Mouse (Mus musculus): ENCODE results near the gene Mill1. TPM values are rescaled to one million over a fixed set of nuclear protein-coding genes. Genes with fewer than 3 reads are reported as not detected.
"Not testable (repeated sequence)": the region's sequence is repeated elsewhere in the genome, so short reads cannot be mapped to it uniquely, and the experiment has no call there.

Mill1 gene
- not detected in 2 replicates for polyA plus RNA-seq (2016; fragmentation: Nextera tagmentation; extraction: Ambion mirVana)

DNA sequence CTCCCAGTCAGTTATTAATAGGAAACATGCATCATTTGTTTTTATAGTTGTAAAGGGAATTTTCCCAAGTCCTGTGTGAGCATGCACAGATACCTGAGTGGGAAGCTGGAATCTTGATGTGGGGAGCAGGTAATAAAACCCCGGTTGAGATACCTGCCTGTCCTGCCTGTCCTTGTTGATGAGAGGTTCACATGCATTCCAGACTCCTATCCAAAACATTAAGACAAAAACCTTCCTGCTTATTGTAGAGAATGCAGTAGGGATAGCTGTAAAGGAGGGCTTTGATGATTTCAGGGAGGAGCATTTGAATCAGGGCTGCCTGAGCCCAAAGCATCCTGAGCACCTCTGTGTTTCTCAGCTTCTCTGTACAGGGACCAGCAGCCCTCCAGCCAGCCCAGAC, at the start of gene Mill1:
Gene Mill1 (plus strand): TSS at position 301 of the 400 bp plus-strand sequence.
- Histone ChIP-seq H3K9ac (replicated peaks) (no peak within 1 kb of the TSS), H3K4me1 (no peaks in the 10 kb centered on the region)
- no peak for ATAC-seq (ENCODE audit: low FRiP score, low read depth)

DNA sequence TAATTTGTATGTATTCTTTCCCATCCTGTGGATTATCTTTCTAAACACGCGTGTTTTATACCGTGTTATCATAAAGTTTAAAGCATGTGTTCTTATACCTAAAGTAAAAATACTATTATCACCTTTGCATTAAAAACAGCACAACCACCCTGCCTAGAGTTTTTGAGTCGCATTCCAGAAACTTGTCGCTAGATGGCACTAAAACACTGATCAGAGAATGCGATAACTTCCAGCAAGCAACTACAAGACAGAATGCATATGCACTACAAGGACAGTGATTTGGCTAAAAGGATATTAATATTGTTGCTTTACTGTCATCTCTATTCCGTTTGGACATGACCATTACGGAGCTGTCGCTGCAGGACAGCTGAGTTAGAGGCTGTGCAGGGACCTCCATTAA, 34.2 kb upstream of the Mill1 start:
- H3K36me3 ChIP-seq, result no peaks in the 10 kb centered on the region
- no peaks in the 10 kb centered on the region for H3K27me3 ChIP-seq
- WGBS, result 10% methylated on average over 9 of the region's 9 CpGs
- H3K27ac ChIP-seq (replicated peaks), result no peak overlapping the region
- 0 out of 2 replicates have a peak, but pooled peaks cover 8% of the 10 kb centered on the region for H3K9me3 ChIP-seq
- H3K4me3 ChIP-seq, result no peak overlapping the region
- no peak overlapping the region for H3K4me2 ChIP-seq (replicated peaks)
- H3K4me1 ChIP-seq, result no peaks in the 10 kb centered on the region
- H3K9ac ChIP-seq (replicated peaks), result no peak overlapping the region
- ATAC-seq (ENCODE audit: low FRiP score, low read depth), result no peak

More for the DNA sequence above, at the start of gene Mill1:
- no peak within 1 kb of the TSS for H3K4me2 ChIP-seq (replicated peaks)
- no peaks in the 10 kb centered on the region for H3K27me3 ChIP-seq
- no peak within 1 kb of the TSS for H3K27ac ChIP-seq (replicated peaks)
- no peaks in the 10 kb centered on the region for H3K36me3 ChIP-seq
- no peak within 1 kb of the TSS for H3K4me3 ChIP-seq
- no peaks in the 10 kb centered on the region; the same call in 1 of the 2 replicates for H3K9me3 ChIP-seq
- 50% methylated on average over 1 of the region's 1 CpGs for WGBS

DNA sequence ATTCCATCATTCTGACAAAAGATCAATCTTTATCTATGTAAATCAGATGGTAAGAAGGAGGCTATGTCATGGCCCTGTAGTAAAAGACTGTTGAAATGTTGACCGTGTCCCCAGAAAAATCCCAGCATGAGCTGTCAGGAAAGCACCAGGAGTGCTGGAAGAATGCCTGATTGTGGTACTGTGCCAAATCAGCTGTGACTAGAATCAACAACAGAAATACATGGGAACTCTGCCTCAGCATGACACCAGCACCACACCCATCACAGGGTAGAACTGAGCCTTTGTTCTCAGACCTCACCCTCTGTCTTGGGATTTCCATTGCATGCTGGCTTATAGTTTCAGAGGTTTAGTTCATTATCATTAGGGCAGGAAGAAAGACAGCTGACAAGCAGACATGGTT, 30.4 kb upstream of the Mill1 start:
- H3K4me1 ChIP-seq, result no peaks in the 10 kb centered on the region
- no peak overlapping the region for H3K9ac ChIP-seq (replicated peaks)
- ATAC-seq (ENCODE audit: low FRiP score, low read depth), result no peak
- H3K9me3 ChIP-seq, result peaks cover 14% of the 10 kb centered on the region
- 54% methylated on average over 1 of the region's 1 CpGs for WGBS
- H3K27ac ChIP-seq (replicated peaks), result no peak overlapping the region
- no peak overlapping the region for H3K4me3 ChIP-seq
- no peaks in the 10 kb centered on the region for H3K27me3 ChIP-seq
- H3K4me2 ChIP-seq (replicated peaks), result no peak overlapping the region
- H3K36me3 ChIP-seq, result no peaks in the 10 kb centered on the region

DNA sequence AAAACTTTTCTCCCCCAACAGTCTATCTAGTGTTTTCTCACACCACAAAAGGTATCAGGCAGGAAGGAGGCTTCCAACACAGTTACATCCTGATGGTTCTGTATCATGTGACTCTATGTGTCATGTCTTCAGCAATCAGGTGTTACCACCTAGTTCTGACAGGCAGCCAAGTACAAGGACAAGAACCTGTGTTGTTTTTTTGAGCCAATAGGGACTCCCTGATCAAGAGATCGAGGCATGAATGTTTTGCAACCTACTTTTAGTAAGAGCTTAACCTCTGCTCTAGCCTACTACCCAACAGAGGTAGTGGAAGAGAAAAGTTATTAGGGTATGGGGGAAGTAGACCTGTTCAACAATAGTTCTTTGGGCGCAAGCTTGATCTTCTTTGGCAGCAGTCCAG, 6.6 kb upstream of the Mill1 start:
- H3K36me3 ChIP-seq, result no peaks in the 10 kb centered on the region
- ATAC-seq (ENCODE audit: low FRiP score, low read depth), result no peak
- no peaks in the 10 kb centered on the region for H3K27me3 ChIP-seq
- H3K4me3 ChIP-seq, result no peak overlapping the region
- H3K4me1 ChIP-seq, result no peaks in the 10 kb centered on the region
- no peak overlapping the region for H3K4me2 ChIP-seq (replicated peaks)
- no peak overlapping the region for H3K27ac ChIP-seq (replicated peaks)
- WGBS, result 68% methylated on average over 2 of the region's 2 CpGs
- H3K9ac ChIP-seq (replicated peaks), result no peak overlapping the region
- H3K9me3 ChIP-seq, result no peaks in the 10 kb centered on the region

DNA sequence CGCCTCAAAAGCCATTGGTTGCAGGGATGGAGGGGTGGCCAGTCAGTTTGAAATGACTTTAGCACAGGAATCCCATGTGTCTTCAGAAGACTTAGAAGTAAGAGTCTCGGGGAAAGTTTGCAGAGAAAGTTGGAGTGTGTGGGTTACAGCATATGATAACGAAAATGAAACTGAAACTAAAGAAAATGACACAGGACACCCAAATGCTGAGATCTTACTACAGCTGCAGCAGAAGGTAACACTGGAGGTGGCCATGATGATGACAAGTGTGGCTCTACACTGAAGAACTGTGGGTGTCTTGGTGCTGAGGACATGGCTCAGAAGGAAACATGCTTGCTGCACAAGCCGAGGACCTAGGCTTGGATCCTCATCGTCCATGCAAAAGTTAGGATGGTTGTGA, 3.9 kb upstream of the Mill1 start:
- H3K9ac ChIP-seq (replicated peaks), result no peak overlapping the region
- 75% methylated on average over 5 of the region's 5 CpGs for WGBS
- H3K9me3 ChIP-seq, result no peaks in the 10 kb centered on the region

DNA sequence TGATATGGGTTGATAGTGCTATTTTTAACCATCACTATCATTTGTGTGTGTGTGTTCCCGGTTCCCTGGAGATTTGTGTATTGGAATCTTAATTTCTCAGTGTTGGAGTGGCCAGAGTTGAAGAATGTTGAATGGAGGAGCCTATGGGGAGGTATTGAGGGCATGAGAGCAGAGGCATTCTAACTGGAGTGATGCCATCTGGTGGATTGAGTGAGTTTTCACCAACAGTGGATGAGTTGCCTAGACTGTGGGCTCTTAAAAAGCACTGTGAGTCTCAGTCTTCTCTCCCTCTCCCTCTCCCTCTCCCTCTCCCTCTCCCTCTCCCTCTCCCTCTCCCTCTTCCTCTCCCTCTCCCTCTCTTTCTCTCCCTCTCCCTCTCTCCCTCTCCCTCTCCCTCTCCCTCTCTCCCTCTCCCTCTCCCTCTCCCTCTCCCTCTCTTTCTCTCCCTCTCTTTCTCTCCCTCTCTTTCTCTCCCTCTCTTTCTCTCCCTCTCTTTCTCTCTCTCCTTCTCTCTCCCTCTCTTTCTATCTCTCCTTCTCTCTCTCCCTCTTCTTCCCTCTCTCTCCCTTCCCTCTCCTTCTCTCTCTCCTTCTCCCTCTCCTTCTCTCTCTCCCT, 1.1 kb upstream of the Mill1 start:
- ATAC-seq (ENCODE audit: low FRiP score, low read depth); H3K36me3 ChIP-seq; H3K4me2 ChIP-seq (replicated peaks); H3K9ac ChIP-seq (replicated peaks); H3K27me3 ChIP-seq; H3K4me3 ChIP-seq; H3K9me3 ChIP-seq; H3K4me1 ChIP-seq; H3K27ac ChIP-seq (replicated peaks): not testable (repeated sequence)
- 51% methylated on average over 1 of the region's 1 CpGs for WGBS

More for the DNA sequence above, 3.9 kb upstream of the Mill1 start:
- ATAC-seq (ENCODE audit: low FRiP score, low read depth), result no peak
- H3K4me2 ChIP-seq (replicated peaks), result no peak overlapping the region
- H3K36me3 ChIP-seq, result no peaks in the 10 kb centered on the region
- no peak overlapping the region for H3K27ac ChIP-seq (replicated peaks)
- H3K27me3 ChIP-seq, result no peaks in the 10 kb centered on the region
- no peaks in the 10 kb centered on the region for H3K4me1 ChIP-seq
- H3K4me3 ChIP-seq, result no peak overlapping the region

DNA sequence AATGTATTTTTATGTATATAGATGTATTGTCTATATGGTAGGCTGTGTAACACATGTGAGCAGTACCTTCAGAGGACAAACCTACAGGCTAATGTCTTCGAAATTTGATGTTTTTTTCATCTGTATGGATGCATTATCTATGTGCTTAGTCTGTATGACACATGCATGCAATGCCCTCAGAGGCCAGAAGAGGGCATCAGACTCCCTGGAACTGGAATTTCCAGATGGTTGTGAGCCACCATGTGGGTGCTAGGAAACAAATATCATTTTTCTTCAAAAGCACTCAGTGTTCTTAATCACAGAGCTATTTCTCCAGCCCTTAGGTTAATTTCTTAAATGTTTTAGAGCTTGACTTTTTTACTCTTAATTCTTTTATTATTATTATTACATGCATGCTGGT, 15.1 kb downstream of the Mill1 start:
- Histone ChIP-seq H3K9me3 (peaks cover 50% of the 10 kb centered on the region), H3K27ac (replicated peaks) (no peak overlapping the region), H3K36me3 (no peaks in the 10 kb centered on the region), H3K4me3 (no peak overlapping the region), H3K4me2 (replicated peaks) (no peak overlapping the region), H3K9ac (replicated peaks) (no peak overlapping the region), H3K27me3 (no peaks in the 10 kb centered on the region), H3K4me1 (no peaks in the 10 kb centered on the region)
- 42% methylated on average over 1 of the region's 1 CpGs for WGBS
- no peak for ATAC-seq (ENCODE audit: low FRiP score, low read depth)

DNA sequence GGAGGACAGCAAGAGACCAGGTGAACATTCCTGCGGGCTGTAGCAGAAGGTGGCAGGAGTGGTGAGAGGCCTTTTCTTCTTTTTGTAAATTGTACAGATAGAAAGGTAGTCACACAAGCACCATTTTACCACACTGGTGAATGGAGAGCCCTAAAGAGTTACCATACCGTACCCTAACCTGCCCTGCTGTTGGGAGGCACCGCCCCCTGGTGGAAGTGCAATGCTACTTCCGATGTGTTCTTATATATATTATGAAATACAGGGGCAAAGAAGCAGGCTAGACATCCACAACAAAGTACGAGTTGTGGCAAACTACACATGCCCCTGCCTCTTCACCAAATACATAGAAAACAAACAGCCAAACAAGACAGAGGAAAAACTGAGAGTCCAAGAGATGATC, 19.9 kb downstream of the Mill1 start:
- H3K9me3 ChIP-seq, result peaks cover 61% of the 10 kb centered on the region
- H3K27ac ChIP-seq (replicated peaks), result no peak overlapping the region
- no peak overlapping the region for H3K4me2 ChIP-seq (replicated peaks)
- H3K36me3 ChIP-seq, result no peaks in the 10 kb centered on the region
- no peak overlapping the region for H3K4me3 ChIP-seq
- WGBS, result 55% methylated on average over 5 of the region's 5 CpGs
- H3K4me1 ChIP-seq, result no peaks in the 10 kb centered on the region
- ATAC-seq (ENCODE audit: low FRiP score, low read depth), result no peak
- no peak overlapping the region for H3K9ac ChIP-seq (replicated peaks)
- no peaks in the 10 kb centered on the region for H3K27me3 ChIP-seq

Other genes starting within 250 kb of the Mill1 start
- gene Ceacam13, start 235.5 kb upstream of the Mill1 start, polyA plus RNA-seq (2016; fragmentation: Nextera tagmentation; extraction: Ambion mirVana), result not detected in 2 replicates
- not detected in 2 replicates for gene Ceacam12, start 179.4 kb upstream of the Mill1 start, polyA plus RNA-seq (2016; fragmentation: Nextera tagmentation; extraction: Ambion mirVana)
- not detected in 2 replicates for gene Igfl3, start 68.9 kb upstream of the Mill1 start, polyA plus RNA-seq (2016; fragmentation: Nextera tagmentation; extraction: Ambion mirVana)
- not detected in 2 replicates for gene Psg18, start 109.7 kb downstream of the Mill1 start, polyA plus RNA-seq (2016; fragmentation: Nextera tagmentation; extraction: Ambion mirVana)
- not detected in 2 replicates for gene Psg28, start 186.7 kb downstream of the Mill1 start, polyA plus RNA-seq (2016; fragmentation: Nextera tagmentation; extraction: Ambion mirVana)
- gene Psg26, start 238.8 kb downstream of the Mill1 start, polyA plus RNA-seq (2016; fragmentation: Nextera tagmentation; extraction: Ambion mirVana), result not detected in 2 replicates

Measured in midbrain, embryonic 12.5 days (tissue).